Mouse (Mus musculus): ENCODE results near the gene Exosc1.

Exosc1 gene

GRCm38 (mm10) chr19:41913774-41914591 is 19.2 kb downstream of the Exosc1 start:
- DNase-seq (ENCODE audit: low spot score), result no peak

- peak; percentile 37 for DNase-seq (ENCODE audit: low spot score)
Observed at GRCm38 (mm10) chr19:41912121-41913080, 20.8 kb downstream of the Exosc1 start.

- DNase-seq (ENCODE audit: low spot score), result peak; percentile 99
Observed at GRCm38 (mm10) chr19:41911178-41912073, 21.8 kb downstream of the Exosc1 start, which contains the start of gene Pgam1. Pgam1 (plus strand) TSS chr19:41911923.

GRCm38 (mm10) chr19:41910396-41910795 is 22.8 kb downstream of the Exosc1 start:
- no peak for DNase-seq (ENCODE audit: low spot score)

GRCm38 (mm10) chr19:41908736-41909135 is 24.5 kb downstream of the Exosc1 start:
- DNase-seq (ENCODE audit: low spot score), result no peak

- DNase-seq (ENCODE audit: low spot score), result no peak
Observed at GRCm38 (mm10) chr19:41907079-41907760, 26.0 kb downstream of the Exosc1 start.

- DNase-seq (ENCODE audit: low spot score), result no peak
Observed at GRCm38 (mm10) chr19:41906311-41907078, 26.7 kb downstream of the Exosc1 start.

- no peak for DNase-seq (ENCODE audit: low spot score)
Observed at GRCm38 (mm10) chr19:41905246-41905645, 28.0 kb downstream of the Exosc1 start.

GRCm38 (mm10) chr19:41902848-41903593 is 30.2 kb downstream of the Exosc1 start:
- no peak for DNase-seq (ENCODE audit: low spot score)

- DNase-seq (ENCODE audit: low spot score), result no peak
Observed at GRCm38 (mm10) chr19:41901696-41902095, 31.5 kb downstream of the Exosc1 start.

- no peak for DNase-seq (ENCODE audit: low spot score)
Observed at GRCm38 (mm10) chr19:41900495-41901090, 32.6 kb downstream of the Exosc1 start.

- peak; percentile 83 for DNase-seq (ENCODE audit: low spot score)
Observed at GRCm38 (mm10) chr19:41898860-41899259, 34.4 kb downstream of the Exosc1 start.

- DNase-seq (ENCODE audit: low spot score), result no peak
Observed at GRCm38 (mm10) chr19:41896319-41896711, 36.9 kb downstream of the Exosc1 start.

GRCm38 (mm10) chr19:41895460-41896318 is 37.5 kb downstream of the Exosc1 start, which contains the start of gene Rrp12:
Rrp12 (minus strand) TSS chr19:41896173.
- peak; percentile 95 for DNase-seq (ENCODE audit: low spot score)

GRCm38 (mm10) chr19:41894959-41895358 is 38.3 kb downstream of the Exosc1 start:
- DNase-seq (ENCODE audit: low spot score), result no peak

GRCm38 (mm10) chr19:41888191-41888590 is 45.0 kb downstream of the Exosc1 start:
- no peak for DNase-seq (ENCODE audit: low spot score)

GRCm38 (mm10) chr19:41883882-41884281 is 49.3 kb downstream of the Exosc1 start:
- no peak for DNase-seq (ENCODE audit: low spot score)

- DNase-seq (ENCODE audit: low spot score), result no peak
Observed at GRCm38 (mm10) chr19:41881842-41882241, 51.4 kb downstream of the Exosc1 start.
